Mouse (Mus musculus): ENCODE measurements around the gene Prpf31. TPM values are rescaled to one million over a fixed set of nuclear protein-coding genes. Genes with fewer than 3 reads are reported as not detected.

Prpf31 gene
- polyA plus RNA-seq, 1 experiment from 2014 or later = 112 TPM

DNA sequence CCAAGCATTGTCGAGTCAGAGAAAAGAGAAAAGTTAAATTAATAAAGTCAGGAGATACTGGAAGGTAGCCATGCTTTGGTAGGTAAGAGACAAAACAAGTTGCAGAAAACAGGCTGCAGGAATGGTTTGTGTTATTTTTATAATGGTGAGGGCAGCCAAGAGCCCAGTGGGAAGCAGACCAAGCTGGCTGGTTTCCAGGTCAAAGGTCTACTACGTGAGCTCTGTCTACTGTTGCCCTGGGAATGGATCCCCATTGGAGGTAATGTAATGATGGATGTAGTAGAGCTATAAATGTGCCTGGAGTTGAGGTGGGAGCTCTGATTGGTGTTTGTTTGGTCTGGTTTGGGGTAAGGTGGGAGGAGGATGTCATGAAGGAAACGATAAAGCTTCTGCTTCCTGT, 20.7 kb upstream of the Prpf31 start:
- no peak overlapping the region for H3K27ac ChIP-seq (ENCODE audit: low read depth)
- no peak overlapping the region for H3K4me2 ChIP-seq
- no peaks in the 10 kb centered on the region for H3K9me3 ChIP-seq (ENCODE audit: low read depth, low read length)
- WGBS = 44% methylated on average over 3 of the region's 3 CpGs
- no peaks in the 10 kb centered on the region for H3K27me3 ChIP-seq (ENCODE audit: insufficient read depth, low read length)
- no peaks in the 10 kb centered on the region for H3K36me3 ChIP-seq (ENCODE audit: insufficient read depth)
- no peak for DNase-seq
- no peak for ATAC-seq (ENCODE audit: insufficient read depth)
- no peaks in the 10 kb centered on the region for H3K4me1 ChIP-seq (ENCODE audit: insufficient read depth)
- H3K9ac ChIP-seq = no peak overlapping the region
- H3K4me3 ChIP-seq (ENCODE audit: low read depth, low read length) = no peak overlapping the region
- TF ChIP-seq CTCF (IDR thresholded peaks at IDR 0.05; ENCODE audit: low read depth) = no peak

DNA sequence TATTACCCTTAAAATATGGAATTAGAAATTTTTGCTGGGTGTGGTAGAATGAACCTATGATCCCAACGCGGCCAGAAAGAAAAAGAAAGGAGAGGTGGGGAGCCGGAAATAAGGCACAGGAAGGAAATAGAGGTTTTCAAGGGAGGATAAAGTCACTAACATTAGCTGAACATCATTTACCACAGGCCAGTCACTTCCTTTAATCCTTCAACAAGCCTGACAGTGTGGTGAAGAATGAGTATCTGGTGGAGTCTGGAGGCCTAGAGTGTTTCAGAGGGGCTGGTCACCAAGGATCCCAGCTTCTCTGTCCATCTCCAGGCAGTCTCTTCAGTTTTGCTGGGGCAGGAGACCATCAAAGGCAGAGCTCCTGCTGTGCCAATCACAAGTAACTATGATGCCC, 19.3 kb upstream of the Prpf31 start:
- no peak overlapping the region for H3K4me3 ChIP-seq (ENCODE audit: low read depth, low read length)
- ATAC-seq (ENCODE audit: insufficient read depth) (no peak), DNase-seq (no peak)
- H3K9me3 ChIP-seq (ENCODE audit: low read depth, low read length) = no peaks in the 10 kb centered on the region
- H3K9ac ChIP-seq = no peak overlapping the region
- no peak for TF ChIP-seq CTCF (IDR thresholded peaks at IDR 0.05; ENCODE audit: low read depth)
- no peaks in the 10 kb centered on the region for H3K4me1 ChIP-seq (ENCODE audit: insufficient read depth)
- H3K36me3 ChIP-seq (ENCODE audit: insufficient read depth) = no peaks in the 10 kb centered on the region
- WGBS = 74% methylated on average over 3 of the region's 3 CpGs
- no peak overlapping the region for H3K27ac ChIP-seq (ENCODE audit: low read depth)
- H3K27me3 ChIP-seq (ENCODE audit: insufficient read depth, low read length) = no peaks in the 10 kb centered on the region
- H3K4me2 ChIP-seq = no peak overlapping the region

DNA sequence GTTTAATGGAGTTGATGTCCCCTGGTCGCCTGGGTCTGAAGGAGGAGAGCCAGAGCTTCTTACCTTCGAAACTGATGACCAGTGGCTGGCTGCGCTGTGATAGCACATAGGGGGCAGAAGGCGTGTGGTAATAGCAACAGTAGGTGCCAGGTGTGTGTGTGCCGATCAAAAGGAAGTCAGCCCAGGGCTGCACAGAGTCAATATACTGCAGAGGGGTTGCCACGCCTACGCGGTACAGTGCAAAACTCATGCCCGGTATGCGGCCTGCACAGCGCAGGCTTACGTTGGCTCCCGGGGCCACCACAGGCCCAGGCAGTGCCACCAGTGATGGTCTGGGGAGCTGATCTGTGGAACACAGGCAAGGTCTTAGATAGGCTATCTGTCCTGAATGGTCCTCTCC, 18.8 kb upstream of the Prpf31 start:
- H3K36me3 ChIP-seq (ENCODE audit: insufficient read depth) = no peaks in the 10 kb centered on the region
- no peaks in the 10 kb centered on the region for H3K9me3 ChIP-seq (ENCODE audit: low read depth, low read length)
- H3K4me2 ChIP-seq = no peak overlapping the region
- ATAC-seq (ENCODE audit: insufficient read depth) (no peak), DNase-seq (no peak)
- WGBS = 86% methylated on average over 13 of the region's 13 CpGs
- H3K4me3 ChIP-seq (ENCODE audit: low read depth, low read length) = no peak overlapping the region
- no peaks in the 10 kb centered on the region for H3K4me1 ChIP-seq (ENCODE audit: insufficient read depth)
- no peaks in the 10 kb centered on the region for H3K27me3 ChIP-seq (ENCODE audit: insufficient read depth, low read length)
- H3K27ac ChIP-seq (ENCODE audit: low read depth) = no peak overlapping the region
- H3K9ac ChIP-seq = no peak overlapping the region
- TF ChIP-seq CTCF (IDR thresholded peaks at IDR 0.05; ENCODE audit: low read depth) = no peak

- DNase-seq = no peak
- H3K4me2 ChIP-seq = no peak overlapping the region
- no peaks in the 10 kb centered on the region for H3K27me3 ChIP-seq (ENCODE audit: insufficient read depth, low read length)
- no peak for TF ChIP-seq CTCF (IDR thresholded peaks at IDR 0.05; ENCODE audit: low read depth)
- WGBS = 71% methylated on average over 3 of the region's 3 CpGs
- no peak overlapping the region for H3K4me3 ChIP-seq (ENCODE audit: low read depth, low read length)
- no peaks in the 10 kb centered on the region for H3K36me3 ChIP-seq (ENCODE audit: insufficient read depth)
- H3K9me3 ChIP-seq (ENCODE audit: low read depth, low read length) = no peaks in the 10 kb centered on the region
- no peaks in the 10 kb centered on the region for H3K4me1 ChIP-seq (ENCODE audit: insufficient read depth)
- H3K9ac ChIP-seq = no peak overlapping the region
- H3K27ac ChIP-seq (ENCODE audit: low read depth) = no peak overlapping the region
- no peak for ATAC-seq (ENCODE audit: insufficient read depth)
Observed at GRCm38 (mm10) chr7:3614021-3614420, 15.8 kb upstream of the Prpf31 start.

DNA sequence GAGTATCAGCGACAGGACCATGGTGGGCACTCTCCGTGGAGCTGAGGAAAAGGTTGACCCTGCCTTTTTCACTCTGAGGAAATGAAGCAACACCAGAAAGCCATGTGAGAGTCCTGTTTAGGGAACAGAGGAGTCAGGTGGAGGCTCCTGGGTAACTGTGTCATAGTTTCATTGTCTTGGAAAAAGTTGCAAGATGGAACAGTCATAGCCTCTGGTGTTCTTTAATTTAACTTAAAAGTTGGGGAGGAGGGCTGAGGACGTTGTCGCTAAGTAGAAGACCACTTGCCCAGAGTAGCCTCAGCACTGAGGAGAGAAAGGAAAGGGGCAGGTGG, 13.8 kb upstream of the Prpf31 start, which contains the start of gene Oscar:
Oscar (minus strand) TSS at position 101 of the 332 bp plus-strand sequence.
- TF ChIP-seq CTCF (IDR thresholded peaks at IDR 0.05; ENCODE audit: low read depth) = no peak
- peak within 1 kb of the TSS; percentile 81; the same call in 1 of the 2 replicates for H3K4me3 ChIP-seq (ENCODE audit: low read depth, low read length)

GRCm38 (mm10) chr7:3616389-3617241, 13.2 kb upstream of the Prpf31 start:
- ATAC-seq (ENCODE audit: insufficient read depth) (peak; percentile 57), DNase-seq (no peak)
- peak overlapping the region; percentile 81 for H3K4me3 ChIP-seq (ENCODE audit: low read depth, low read length)
- H3K27ac ChIP-seq (ENCODE audit: low read depth) = no peak overlapping the region
- WGBS = 41% methylated on average over 6 of the region's 6 CpGs
- no peaks in the 10 kb centered on the region for H3K27me3 ChIP-seq (ENCODE audit: insufficient read depth, low read length)
- peak overlapping the region; percentile 77; the same call in 1 of the 2 replicates for H3K9ac ChIP-seq
- H3K36me3 ChIP-seq (ENCODE audit: insufficient read depth) = peaks cover 18% of the 10 kb centered on the region; the same call in 1 of the 2 replicates
- H3K4me2 ChIP-seq = peak overlapping the region; percentile 79
- TF ChIP-seq CTCF (IDR thresholded peaks at IDR 0.05; ENCODE audit: low read depth) = peak; percentile 65
- no peaks in the 10 kb centered on the region for H3K9me3 ChIP-seq (ENCODE audit: low read depth, low read length)
- H3K4me1 ChIP-seq (ENCODE audit: insufficient read depth) = no peaks in the 10 kb centered on the region

More for the DNA sequence above, 13.8 kb upstream of the Prpf31 start, which contains the start of gene Oscar:
- ATAC-seq (ENCODE audit: insufficient read depth) = no peak
- whole genome bisulfite sequencing = 77% methylated on average over 4 of the region's 4 CpGs
- Histone ChIP-seq H3K27me3 (ENCODE audit: insufficient read depth, low read length) (no peaks in the 10 kb centered on the region), H3K9ac (no peak within 1 kb of the TSS), H3K4me2 (peak within 1 kb of the TSS; percentile 79), H3K36me3 (ENCODE audit: insufficient read depth) (peaks cover 13% of the 10 kb centered on the region; the same call in 1 of the 2 replicates), H3K27ac (ENCODE audit: low read depth) (no peak within 1 kb of the TSS), H3K9me3 (ENCODE audit: low read depth, low read length) (no peaks in the 10 kb centered on the region), H3K4me1 (ENCODE audit: insufficient read depth) (no peaks in the 10 kb centered on the region)
- DNase-seq = no peak

DNA sequence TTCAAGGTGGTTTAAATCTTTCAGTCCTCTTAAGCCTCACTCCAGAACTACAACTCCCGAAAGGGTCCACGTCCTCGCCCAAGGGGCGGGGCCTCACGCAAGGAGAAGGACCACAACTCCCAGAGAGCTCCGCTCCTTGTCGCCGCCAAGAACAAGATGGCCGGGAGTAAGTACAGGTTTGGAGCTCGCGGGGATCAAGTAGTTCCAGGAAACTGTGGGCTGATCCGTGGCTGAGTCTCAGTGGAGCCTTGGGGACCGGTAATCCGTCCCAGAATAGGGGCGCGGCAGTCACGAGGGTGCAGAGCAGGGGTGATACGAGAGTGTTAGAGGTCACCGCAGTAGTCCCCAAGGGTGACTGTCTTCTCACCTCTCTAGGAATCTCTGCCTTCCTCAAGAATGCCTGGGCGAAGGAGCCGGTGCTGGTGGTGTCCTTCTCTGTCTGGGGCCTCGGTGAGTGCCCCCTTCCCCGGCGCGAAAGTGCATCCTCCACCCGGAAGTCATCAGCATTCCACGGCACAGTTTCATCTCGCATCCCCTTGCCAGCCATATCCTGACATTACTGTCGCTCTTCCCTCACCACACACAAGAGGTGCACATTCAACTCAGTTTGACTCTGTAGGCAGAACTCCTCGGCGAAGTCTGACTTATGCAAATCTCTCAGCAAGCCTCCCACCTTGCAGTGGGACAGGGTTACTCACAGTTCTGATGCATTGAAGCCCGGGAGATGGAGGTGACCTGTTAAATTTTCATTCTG, 12.4 kb upstream of the Prpf31 start, which contains the start of gene Ndufa3:
Ndufa3 (plus strand) TSS at position 132 of the 754 bp plus-strand sequence.
- no peak for TF ChIP-seq CTCF (IDR thresholded peaks at IDR 0.05; ENCODE audit: low read depth)
- Histone ChIP-seq H3K4me1 (ENCODE audit: insufficient read depth) (no peaks in the 10 kb centered on the region), H3K27ac (ENCODE audit: low read depth) (0 out of 2 replicates have a peak within 1 kb of the TSS, but pooled peaks have one; percentile 50), H3K36me3 (ENCODE audit: insufficient read depth) (peaks cover 24% of the 10 kb centered on the region; the same call in 1 of the 2 replicates), H3K9ac (peak within 1 kb of the TSS; percentile 77), H3K9me3 (ENCODE audit: low read depth, low read length) (no peaks in the 10 kb centered on the region), H3K27me3 (ENCODE audit: insufficient read depth, low read length) (no peaks in the 10 kb centered on the region), H3K4me3 (ENCODE audit: low read depth, low read length) (peak within 1 kb of the TSS; percentile 81), H3K4me2 (peak within 1 kb of the TSS; percentile 79)
- ATAC-seq (ENCODE audit: insufficient read depth) (peak; percentile 97), DNase-seq (peak; percentile 93)
- WGBS = under 1% methylated on average over 32 of the region's 32 CpGs

Data from lung, embryonic 14.5 days (tissue).